Mouse (Mus musculus): ENCODE data around the gene Cyp3a11. TPM values are rescaled to one million over a fixed set of nuclear protein-coding genes. Genes with fewer than 3 reads are reported as not detected.
"Not testable (repeated sequence)": the region's sequence is repeated elsewhere in the genome, so short reads cannot be mapped to it uniquely, and the experiment has no call there.

Gene Cyp3a11
- polyA plus RNA-seq, 1 experiment from 2014 or later: not detected

- H3K4me1 ChIP-seq (ENCODE audit: control insufficient read depth, insufficient read depth, low read length): no peaks in the 10 kb centered on the region
- no peaks in the 10 kb centered on the region for H3K27me3 ChIP-seq (ENCODE audit: control insufficient read depth, insufficient read depth, low read length)
- DNase-seq (ENCODE audit: low spot score) (no peak), ATAC-seq (replicated peaks; ENCODE audit: insufficient number of reproducible peaks, low FRiP score, low TSS enrichment, low read depth) (no peak)
- H3K9me3 ChIP-seq (replicated peaks; ENCODE audit: control insufficient read depth, low read length): peaks cover 3% of the 10 kb centered on the region; the same call in 1 of the 2 replicates
- H3K4me3 ChIP-seq (ENCODE audit: low read depth, low read length): no peak overlapping the region
- no peak overlapping the region for H3K9ac ChIP-seq (replicated peaks; ENCODE audit: low read length)
- H3K36me3 ChIP-seq (replicated peaks; ENCODE audit: control insufficient read depth, insufficient read depth, low read depth, low read length): no peaks in the 10 kb centered on the region
- no peak overlapping the region for H3K4me2 ChIP-seq (ENCODE audit: low read depth, low read length)
- no peak overlapping the region for H3K27ac ChIP-seq (replicated peaks; ENCODE audit: low read depth, low read length)
These were observed 1.4 kb upstream of the Cyp3a11 start for GRCm38 (mm10) chr5:145881207-145881606.

GRCm38 (mm10) chr5:145867433-145867832, 12.3 kb downstream of the Cyp3a11 start:
- not testable (repeated sequence) for H3K27me3 ChIP-seq (ENCODE audit: control insufficient read depth, insufficient read depth, low read length); H3K4me1 ChIP-seq (ENCODE audit: control insufficient read depth, insufficient read depth, low read length); H3K36me3 ChIP-seq (replicated peaks; ENCODE audit: control insufficient read depth, insufficient read depth, low read depth, low read length); ATAC-seq (replicated peaks; ENCODE audit: insufficient number of reproducible peaks, low FRiP score, low TSS enrichment, low read depth); H3K9me3 ChIP-seq (replicated peaks; ENCODE audit: control insufficient read depth, low read length); H3K27ac ChIP-seq (replicated peaks; ENCODE audit: low read depth, low read length); DNase-seq (ENCODE audit: low spot score); H3K4me2 ChIP-seq (ENCODE audit: low read depth, low read length); H3K4me3 ChIP-seq (ENCODE audit: low read depth, low read length); H3K9ac ChIP-seq (replicated peaks; ENCODE audit: low read length)

- not testable (repeated sequence) for ATAC-seq (replicated peaks; ENCODE audit: insufficient number of reproducible peaks, low FRiP score, low TSS enrichment, low read depth); H3K36me3 ChIP-seq (replicated peaks; ENCODE audit: control insufficient read depth, insufficient read depth, low read depth, low read length); DNase-seq (ENCODE audit: low spot score); H3K27me3 ChIP-seq (ENCODE audit: control insufficient read depth, insufficient read depth, low read length); H3K27ac ChIP-seq (replicated peaks; ENCODE audit: low read depth, low read length); H3K4me1 ChIP-seq (ENCODE audit: control insufficient read depth, insufficient read depth, low read length); H3K9ac ChIP-seq (replicated peaks; ENCODE audit: low read length); H3K9me3 ChIP-seq (replicated peaks; ENCODE audit: control insufficient read depth, low read length); H3K4me3 ChIP-seq (ENCODE audit: low read depth, low read length); H3K4me2 ChIP-seq (ENCODE audit: low read depth, low read length)
- 70% methylated on average over 2 of the region's 2 CpGs for WGBS
These were observed 74.0 kb downstream of the Cyp3a11 start, which contains the start of gene Cyp3a44 for GRCm38 (mm10) chr5:145805796-145806195. Gene Cyp3a44, minus strand, starts transcription at chr5:145805874.

Other genes starting within 250 kb of the Cyp3a11 start
- not detected in 2 replicates for gene Cyp3a41a, start 159.8 kb downstream of the Cyp3a11 start, polyA plus RNA-seq (2014; fragmentation: Nextera tagmentation; extraction: Ambion mirVana)
- not detected in 2 replicates for gene Cyp3a44, start 74.1 kb downstream of the Cyp3a11 start, polyA plus RNA-seq (2014; fragmentation: Nextera tagmentation; extraction: Ambion mirVana)
- not detected in 2 replicates for gene Cyp3a25, start 129.7 kb upstream of the Cyp3a11 start, polyA plus RNA-seq (2014; fragmentation: Nextera tagmentation; extraction: Ambion mirVana)
- gene Cyp3a59, start 199.3 kb upstream of the Cyp3a11 start, polyA plus RNA-seq (2014; fragmentation: Nextera tagmentation; extraction: Ambion mirVana): not detected in 2 replicates

Data from embryonic facial prominence, embryonic 11.5 days (tissue).